Mouse (Mus musculus) hindbrain, embryonic 15.5 days (tissue): Measurements from ENCODE around the gene Olfr1392. TPM values are rescaled to one million over a fixed set of nuclear protein-coding genes. Genes with fewer than 3 reads are reported as not detected.
"Not testable (repeated sequence)": the region's sequence is repeated elsewhere in the genome, so short reads cannot be mapped to it uniquely, and the experiment has no call there.

Experiments
- ATAC-seq: fragments of 200-750 bp; cut with Nextera tagmentation; 2 replicates; pipeline ENCODE4 v1.8.0; 2017; ENCODE audit warnings: low read depth, moderate number of reproducible peaks, moderate TSS enrichment; ENCODE audit not compliant: low FRiP score
- H3K27ac ChIP-seq: fragments of 300-500 bp; sonication (generic); replicated peaks from 2 replicates; pipeline ENCODE4 v1.5.1; 2015; ENCODE audit warnings: mild to moderate bottlenecking, inconsistent platforms
- H3K27me3 ChIP-seq: fragments of 300-500 bp; sonication (generic); 2 replicates; pipeline ENCODE4 v1.6.1; 2015; ENCODE audit warnings: control low read depth, inconsistent platforms
- H3K36me3 ChIP-seq: fragments of 300-500 bp; sonication (generic); 2 replicates; pipeline ENCODE4 v1.6.1; 2015; ENCODE audit warnings: control low read depth, inconsistent platforms
- H3K4me1 ChIP-seq: fragments of 300-500 bp; sonication (generic); replicated peaks from 2 replicates; pipeline ENCODE4 v1.6.1; 2015; ENCODE audit warnings: control low read depth, inconsistent platforms
- H3K4me2 ChIP-seq: fragments of 300-500 bp; sonication (generic); 2 replicates; pipeline ENCODE4 v1.6.1; 2015; ENCODE audit warnings: moderate library complexity, mild to moderate bottlenecking, inconsistent platforms
- H3K4me3 ChIP-seq: fragments of 300-500 bp; sonication (generic); 2 replicates; pipeline ENCODE4 v1.5.1; 2015; ENCODE audit warnings: mild to moderate bottlenecking, inconsistent platforms
- H3K9ac ChIP-seq: fragments of 300-500 bp; sonication (generic); 2 replicates; pipeline ENCODE4 v1.6.1; 2015; ENCODE audit warnings: inconsistent platforms
- H3K9me3 ChIP-seq: fragments of 300-500 bp; sonication (generic); 2 replicates; pipeline ENCODE4 v1.6.1; 2016; ENCODE audit warnings: control low read depth, inconsistent platforms
- WGBS: fragments of 180-500 bp; shearing (Covaris S2); methylation state at CpG from one replicate; pipeline ENCODE4 v1.1.7; 2015; 5-methylcytosine and 5-hydroxymethylcytosine counted together
- polyA plus RNA-seq: library from polyadenylated mRNA; unstranded; fragments of >200 nt; fragmentation: Nextera tagmentation; extraction: Ambion mirVana; gene quantifications from 2 replicates; pipeline ENCODE4 v1.2.1, GENCODE M21; 2015

Olfr1392 gene
- polyA plus RNA-seq, 1 experiment from 2014 or later: not detected

- 94% methylated on average over 9 of the region's 9 CpGs for WGBS
- H3K4me1 ChIP-seq: peaks cover 4% of the 10 kb centered on the region
- H3K9ac ChIP-seq: no peak overlapping the region
- H3K4me2 ChIP-seq: no peak overlapping the region
- no peak overlapping the region for H3K4me3 ChIP-seq
- H3K9me3 ChIP-seq: no peaks in the 10 kb centered on the region
- H3K36me3 ChIP-seq: no peaks in the 10 kb centered on the region
- H3K27me3 ChIP-seq: no peaks in the 10 kb centered on the region
- H3K27ac ChIP-seq: no peak overlapping the region
- ATAC-seq: no peak
Observed at GRCm38 (mm10) chr11:49269761-49270160, 15.3 kb upstream of the Olfr1392 start.

- H3K4me1 ChIP-seq: peaks cover 4% of the 10 kb centered on the region
- H3K9me3 ChIP-seq: no peaks in the 10 kb centered on the region
- H3K4me2 ChIP-seq: no peak overlapping the region
- no peak overlapping the region for H3K9ac ChIP-seq
- no peaks in the 10 kb centered on the region for H3K27me3 ChIP-seq
- 92% methylated on average over 4 of the region's 4 CpGs for WGBS
- H3K4me3 ChIP-seq: no peak overlapping the region
- no peak overlapping the region for H3K27ac ChIP-seq
- ATAC-seq: no peak
- H3K36me3 ChIP-seq: no peaks in the 10 kb centered on the region
Observed at GRCm38 (mm10) chr11:49270368-49270767, 14.7 kb upstream of the Olfr1392 start.

- Histone ChIP-seq H3K9ac (no peak overlapping the region), H3K36me3 (no peaks in the 10 kb centered on the region), H3K4me1 (peaks cover 4% of the 10 kb centered on the region), H3K27me3 (no peaks in the 10 kb centered on the region), H3K27ac (no peak overlapping the region), H3K4me3 (no peak overlapping the region), H3K4me2 (no peak overlapping the region), H3K9me3 (no peaks in the 10 kb centered on the region)
- 33% methylated on average over 7 of the region's 7 CpGs for WGBS
- peak; percentile 27; the same call in 1 of the 2 replicates for ATAC-seq
Observed at GRCm38 (mm10) chr11:49271334-49271733, 13.7 kb upstream of the Olfr1392 start.

GRCm38 (mm10) chr11:49273834-49274519 lies 11.1 kb upstream of the Olfr1392 start:
- Histone ChIP-seq H3K4me2 (no peak overlapping the region), H3K9ac (no peak overlapping the region), H3K4me3 (no peak overlapping the region), H3K9me3 (no peaks in the 10 kb centered on the region), H3K36me3 (no peaks in the 10 kb centered on the region), H3K27me3 (no peaks in the 10 kb centered on the region), H3K27ac (peak overlapping the region; percentile 7; the same call in 1 of the 2 replicates), H3K4me1 (peaks cover 4% of the 10 kb centered on the region)
- ATAC-seq: no peak
- WGBS: 44% methylated on average over 11 of the region's 11 CpGs

- Histone ChIP-seq H3K36me3 (no peaks in the 10 kb centered on the region), H3K9me3 (no peaks in the 10 kb centered on the region; the same call in 1 of the 2 replicates), H3K4me3 (no peak within 1 kb of the TSS), H3K27me3 (no peaks in the 10 kb centered on the region), H3K4me2 (no peak within 1 kb of the TSS), H3K9ac (no peak within 1 kb of the TSS), H3K27ac (no peak within 1 kb of the TSS), H3K4me1 (peaks cover 4% of the 10 kb centered on the region)
- WGBS: 85% methylated on average over 3 of the region's 3 CpGs
- ATAC-seq: no peak
Observed at GRCm38 (mm10) chr11:49278222-49278621, 6.9 kb upstream of the Olfr1392 start, which contains the start of gene Olfr1393. TSS of gene Olfr1393 (plus strand) at chr11:49278304.

GRCm38 (mm10) chr11:49287251-49287650 lies 2.2 kb downstream of the Olfr1392 start:
- no peaks in the 10 kb centered on the region for H3K4me1 ChIP-seq
- no peak overlapping the region for H3K4me2 ChIP-seq
- H3K9me3 ChIP-seq: no peaks in the 10 kb centered on the region; the same call in 1 of the 2 replicates
- ATAC-seq: no peak
- no peak overlapping the region for H3K4me3 ChIP-seq
- no peak overlapping the region for H3K27ac ChIP-seq
- H3K9ac ChIP-seq: no peak overlapping the region
- no peaks in the 10 kb centered on the region for H3K27me3 ChIP-seq
- H3K36me3 ChIP-seq: no peaks in the 10 kb centered on the region
- WGBS: 87% methylated on average over 2 of the region's 2 CpGs

- Histone ChIP-seq H3K9me3 (no peaks in the 10 kb centered on the region), H3K9ac (no peak overlapping the region), H3K4me3 (no peak overlapping the region), H3K27me3 (no peaks in the 10 kb centered on the region), H3K4me2 (no peak overlapping the region), H3K36me3 (no peaks in the 10 kb centered on the region), H3K4me1 (no peaks in the 10 kb centered on the region), H3K27ac (no peak overlapping the region)
- ATAC-seq: no peak
- WGBS: 54% methylated on average over 3 of the region's 3 CpGs
Observed at GRCm38 (mm10) chr11:49292777-49293176, 7.7 kb downstream of the Olfr1392 start.

GRCm38 (mm10) chr11:49304441-49304840 lies 19.4 kb downstream of the Olfr1392 start, which contains the start of gene Olfr10:
TSS of gene Olfr10 (plus strand) at chr11:49304741.
- no peaks in the 10 kb centered on the region for H3K9me3 ChIP-seq
- H3K4me3 ChIP-seq: no peak within 1 kb of the TSS
- H3K4me2 ChIP-seq: no peak within 1 kb of the TSS
- H3K9ac ChIP-seq: no peak within 1 kb of the TSS
- no peaks in the 10 kb centered on the region for H3K4me1 ChIP-seq
- H3K36me3 ChIP-seq: no peaks in the 10 kb centered on the region
- no peak within 1 kb of the TSS for H3K27ac ChIP-seq
- H3K27me3 ChIP-seq: no peaks in the 10 kb centered on the region
- ATAC-seq: no peak

GRCm38 (mm10) chr11:49308547-49308946 lies 23.5 kb downstream of the Olfr1392 start:
- 83% methylated on average over 5 of the region's 5 CpGs for WGBS

GRCm38 (mm10) chr11:49322442-49322841 lies 37.4 kb downstream of the Olfr1392 start, which contains the start of gene Olfr1391:
TSS of gene Olfr1391 (plus strand) at chr11:49322742.
- Histone ChIP-seq H3K36me3 (no peaks in the 10 kb centered on the region), H3K9me3 (no peaks in the 10 kb centered on the region), H3K27me3 (no peaks in the 10 kb centered on the region), H3K4me2 (no peak within 1 kb of the TSS), H3K9ac (no peak within 1 kb of the TSS), H3K27ac (no peak within 1 kb of the TSS), H3K4me3 (no peak within 1 kb of the TSS), H3K4me1 (no peaks in the 10 kb centered on the region)
- ATAC-seq: no peak
- WGBS: 84% methylated on average over 2 of the region's 2 CpGs

More at GRCm38 (mm10) chr11:49308547-49308946, 23.5 kb downstream of the Olfr1392 start:
- not testable (repeated sequence) for H3K36me3 ChIP-seq, ATAC-seq, H3K9me3 ChIP-seq, H3K27me3 ChIP-seq, H3K27ac ChIP-seq, H3K4me1 ChIP-seq, H3K4me3 ChIP-seq, H3K4me2 ChIP-seq, H3K9ac ChIP-seq

GRCm38 (mm10) chr11:49326726-49327125 lies 41.6 kb downstream of the Olfr1392 start:
- H3K36me3 ChIP-seq: no peaks in the 10 kb centered on the region
- no peaks in the 10 kb centered on the region for H3K27me3 ChIP-seq
- no peak overlapping the region for H3K27ac ChIP-seq
- H3K4me2 ChIP-seq: no peak overlapping the region
- H3K9ac ChIP-seq: no peak overlapping the region
- 92% methylated on average over 3 of the region's 3 CpGs for WGBS
- no peaks in the 10 kb centered on the region for H3K4me1 ChIP-seq
- H3K9me3 ChIP-seq: no peaks in the 10 kb centered on the region
- H3K4me3 ChIP-seq: no peak overlapping the region
- ATAC-seq: no peak

GRCm38 (mm10) chr11:49329686-49330085 lies 44.6 kb downstream of the Olfr1392 start:
- no peak overlapping the region for H3K9ac ChIP-seq
- H3K9me3 ChIP-seq: no peaks in the 10 kb centered on the region
- H3K4me3 ChIP-seq: no peak overlapping the region
- no peaks in the 10 kb centered on the region for H3K27me3 ChIP-seq
- H3K4me1 ChIP-seq: no peaks in the 10 kb centered on the region
- H3K27ac ChIP-seq: no peak overlapping the region
- no peak for ATAC-seq
- 83% methylated on average over 1 of the region's 1 CpGs for WGBS
- H3K36me3 ChIP-seq: no peaks in the 10 kb centered on the region
- no peak overlapping the region for H3K4me2 ChIP-seq

GRCm38 (mm10) chr11:49334888-49335287 lies 49.8 kb downstream of the Olfr1392 start, which contains the start of gene Olfr1390:
TSS of gene Olfr1390 (plus strand) at chr11:49335188.
- Histone ChIP-seq H3K4me2 (no peak within 1 kb of the TSS), H3K9me3 (no peaks in the 10 kb centered on the region), H3K4me1 (no peaks in the 10 kb centered on the region), H3K27ac (no peak within 1 kb of the TSS), H3K27me3 (no peaks in the 10 kb centered on the region), H3K9ac (no peak within 1 kb of the TSS), H3K36me3 (no peaks in the 10 kb centered on the region), H3K4me3 (no peak within 1 kb of the TSS)
- ATAC-seq: no peak
- WGBS: 84% methylated on average over 1 of the region's 1 CpGs
